Mouse (Mus musculus) lung, postnatal 0 days (tissue): Measurements from ENCODE around the gene Csrnp1. TPM values are rescaled to one million over a fixed set of nuclear protein-coding genes. Genes with fewer than 3 reads are reported as not detected.
A peak's percentile ranks its signal among the peaks of the same experiment; 100 is the strongest.

ENCODE experiments used
- ATAC-seq: fragments of 200-750 bp; cut with Nextera tagmentation; 2 replicates; pipeline ENCODE4 v1.8.0; 2017; ENCODE audit warnings: moderate library complexity
- DNase-seq: peaks from one replicate; pipeline ENCODE4 v3.0.0-alpha.2; 2016; ENCODE audit warnings: low spot score
- H3K27ac ChIP-seq: fragments of 300-500 bp; sonication (generic); 2 replicates; pipeline ENCODE4 v1.5.1; 2014; ENCODE audit warnings: antibody characterized with exemption, mild to moderate bottlenecking, low read length, mixed read lengths
- H3K27me3 ChIP-seq: fragments of 300-500 bp; sonication (generic); replicated peaks from 2 replicates; pipeline ENCODE4 v1.6.1; 2014; ENCODE audit warnings: low read length, mixed read lengths; ENCODE audit not compliant: insufficient read depth
- H3K36me3 ChIP-seq: fragments of 300-500 bp; sonication (generic); 2 replicates; pipeline ENCODE4 v1.6.1; 2014; ENCODE audit warnings: low read length, mixed read lengths; ENCODE audit not compliant: insufficient read depth
- H3K4me1 ChIP-seq: fragments of 300-500 bp; sonication (generic); 2 replicates; pipeline ENCODE4 v1.6.1; 2014; ENCODE audit warnings: antibody characterized with exemption, low read depth, low read length, mixed read lengths; ENCODE audit not compliant: insufficient read depth
- H3K4me2 ChIP-seq: fragments of 300-500 bp; sonication (generic); replicated peaks from 2 replicates; pipeline ENCODE4 v1.6.1; 2014; ENCODE audit warnings: low read depth, mild to moderate bottlenecking, low read length, moderate library complexity, mixed read lengths
- H3K4me3 ChIP-seq: fragments of 300-500 bp; sonication (generic); 2 replicates; pipeline ENCODE4 v1.5.1; 2014; ENCODE audit warnings: low read depth, low read length
- H3K9ac ChIP-seq: fragments of 300-500 bp; sonication (generic); replicated peaks from 2 replicates; pipeline ENCODE4 v1.6.1; 2014; ENCODE audit warnings: low read depth, mild to moderate bottlenecking
- H3K9me3 ChIP-seq: fragments of 300-500 bp; sonication (generic); 2 replicates; pipeline ENCODE4 v1.6.1; 2016; ENCODE audit warnings: low read length, mixed read lengths
- CTCF ChIP-seq: IDR thresholded peaks from 2 replicates; pipeline ENCODE4 v1.5.1; 2016; ENCODE audit warnings: antibody characterized with exemption, mild to moderate bottlenecking
- EP300 ChIP-seq: IDR thresholded peaks from 2 replicates; pipeline ENCODE4 v1.6.1; 2016; ENCODE audit warnings: antibody characterized with exemption, mild to moderate bottlenecking, control low read depth
- WGBS: fragments of 180-500 bp; shearing (Covaris S2); extraction: QIAGEN DNeasy Blood & Tissue Kit; methylation state at CpG from one replicate; pipeline ENCODE4 v1.1.7; 2014; 5-methylcytosine and 5-hydroxymethylcytosine counted together
- polyA plus RNA-seq: library from polyadenylated mRNA; unstranded; fragments of >200 nt; fragmentation: Nextera tagmentation; extraction: Ambion mirVana; gene quantifications from 2 replicates; pipeline ENCODE4 v1.2.1, GENCODE M21; 2015

Gene Csrnp1
- polyA plus RNA-seq, 1 experiment from 2014 or later = 9.4 TPM

DNA sequence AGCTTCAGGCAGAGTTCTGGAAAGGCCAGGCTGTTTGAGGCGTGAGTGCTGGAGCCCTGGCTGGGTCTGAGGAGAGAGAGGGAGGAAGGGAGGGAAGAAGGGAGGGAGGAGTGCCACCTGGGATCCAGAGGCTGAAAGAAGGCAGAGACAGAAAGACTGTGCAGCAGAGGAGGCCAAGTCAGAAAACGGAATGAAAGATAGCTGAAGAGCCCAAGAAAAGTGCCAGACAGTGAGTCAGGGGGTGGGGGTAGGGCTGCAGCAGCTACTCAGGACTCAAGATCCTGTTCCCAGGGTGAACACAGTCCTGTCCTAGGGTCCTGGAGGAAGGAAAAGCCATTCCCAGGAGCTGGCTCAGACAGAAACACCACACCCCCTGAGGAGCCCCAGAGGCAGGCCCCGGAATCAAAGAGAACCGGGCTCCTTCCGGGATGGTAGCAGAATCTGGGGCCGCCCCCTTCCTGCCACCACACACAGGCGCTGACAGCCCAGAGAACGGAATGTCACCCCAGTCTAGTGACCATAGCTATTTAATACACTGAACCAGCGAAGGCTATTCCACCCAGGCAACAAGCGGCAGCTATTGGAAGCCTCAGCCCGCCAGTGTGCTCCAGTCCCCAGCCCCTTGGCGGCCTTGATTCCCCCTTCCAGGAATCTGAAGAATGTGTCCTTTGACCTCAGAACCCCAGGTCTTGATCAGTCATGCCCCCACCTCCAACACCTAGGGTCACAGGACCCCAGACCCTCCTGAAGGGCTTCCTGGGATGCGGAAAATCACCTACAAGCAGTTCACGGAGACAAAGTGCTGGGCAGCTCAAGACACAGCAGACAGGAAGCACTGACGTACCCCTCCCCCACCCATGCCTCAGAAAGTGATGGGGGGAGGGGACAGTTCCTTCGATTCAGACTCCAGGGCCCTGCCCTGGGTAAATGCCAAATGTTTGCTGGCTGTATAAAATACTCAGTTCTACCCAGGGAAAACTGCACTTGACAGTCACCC lies 3.0 kb downstream of the Csrnp1 start:
- Histone ChIP-seq H3K9ac (peak overlapping the region; percentile 97), H3K4me3 (peak overlapping the region; percentile 93), H3K9me3 (no peaks in the 10 kb centered on the region), H3K27ac (peak overlapping the region; percentile 98), H3K36me3 (peaks cover 4% of the 10 kb centered on the region; the same call in 1 of the 2 replicates), H3K4me2 (peak overlapping the region; percentile 80), H3K27me3 (no peaks in the 10 kb centered on the region), H3K4me1 (peaks cover 32% of the 10 kb centered on the region)
- DNase-seq (peak; percentile 91), ATAC-seq (peak; percentile 61)
- WGBS = 0% methylated on average over 14 of the region's 16 CpGs
- peak; percentile 53 for TF ChIP-seq EP300
- TF ChIP-seq CTCF = peak; percentile 18; the same call in 1 of the 2 replicates

DNA sequence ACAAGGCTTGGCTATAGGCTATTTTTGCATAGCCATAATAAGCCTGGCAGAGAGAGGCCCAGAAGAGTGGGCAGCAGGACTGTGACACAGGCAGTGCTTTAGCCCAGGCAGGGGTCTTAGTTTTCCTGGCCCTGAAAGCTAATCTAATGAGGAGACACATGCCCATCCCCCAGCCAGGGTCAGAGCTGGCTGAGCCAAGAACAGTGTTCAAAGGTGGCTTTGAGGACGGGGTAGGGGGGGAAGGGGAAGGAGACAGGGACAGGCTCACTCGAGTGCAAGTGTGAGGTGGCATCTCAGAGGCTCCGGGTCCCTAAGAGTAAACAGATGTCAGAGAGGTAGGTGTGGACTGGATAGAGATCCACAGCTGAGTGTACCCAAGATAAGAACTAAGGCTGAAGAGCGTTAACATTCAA lies 3.7 kb downstream of the Csrnp1 start:
- no peak for TF ChIP-seq EP300
- H3K4me3 ChIP-seq = peak overlapping the region; percentile 93
- WGBS = 3% methylated on average over 4 of the region's 4 CpGs
- H3K27me3 ChIP-seq = no peaks in the 10 kb centered on the region
- ATAC-seq = peak; percentile 1; the same call in 1 of the 2 replicates
- H3K36me3 ChIP-seq = peaks cover 4% of the 10 kb centered on the region; the same call in 1 of the 2 replicates
- no peaks in the 10 kb centered on the region for H3K9me3 ChIP-seq
- H3K4me2 ChIP-seq = peak overlapping the region; percentile 80
- H3K4me1 ChIP-seq = peaks cover 33% of the 10 kb centered on the region
- no peak for DNase-seq
- 0 out of 2 replicates have a peak overlapping the region, but pooled peaks have one; percentile 97 for H3K9ac ChIP-seq
- H3K27ac ChIP-seq = peak overlapping the region; percentile 98

- no peak overlapping the region for H3K27ac ChIP-seq
- H3K4me1 ChIP-seq = peaks cover 33% of the 10 kb centered on the region
- TF ChIP-seq CTCF (no peak), EP300 (no peak)
- peak overlapping the region; percentile 14; the same call in 1 of the 2 replicates for H3K4me2 ChIP-seq
- H3K9ac ChIP-seq = no peak overlapping the region
- ATAC-seq (no peak), DNase-seq (no peak)
- H3K36me3 ChIP-seq = peaks cover 4% of the 10 kb centered on the region; the same call in 1 of the 2 replicates
- no peak overlapping the region for H3K4me3 ChIP-seq
- 43% methylated on average over 2 of the region's 2 CpGs for WGBS
- no peaks in the 10 kb centered on the region for H3K9me3 ChIP-seq
- no peaks in the 10 kb centered on the region for H3K27me3 ChIP-seq
Measured at GRCm38 (mm10) chr9:119979749-119980148, 4.7 kb downstream of the Csrnp1 start.

GRCm38 (mm10) chr9:119978811-119979441 lies 5.5 kb downstream of the Csrnp1 start:
- no peak overlapping the region for H3K27ac ChIP-seq

GRCm38 (mm10) chr9:119978151-119978810 lies 6.2 kb downstream of the Csrnp1 start:
- DNase-seq = no peak
- peaks cover 14% of the 10 kb centered on the region; the same call in 1 of the 2 replicates for H3K36me3 ChIP-seq
- no peak overlapping the region for H3K9ac ChIP-seq
- no peaks in the 10 kb centered on the region for H3K9me3 ChIP-seq
- H3K27ac ChIP-seq = no peak overlapping the region
- TF ChIP-seq CTCF = no peak
- TF ChIP-seq EP300 = no peak
- no peak overlapping the region for H3K4me3 ChIP-seq
- 37% methylated on average over 9 of the region's 9 CpGs for WGBS
- peaks cover 29% of the 10 kb centered on the region for H3K4me1 ChIP-seq
- peak overlapping the region; percentile 27 for H3K4me2 ChIP-seq
- H3K27me3 ChIP-seq = no peaks in the 10 kb centered on the region
- no peak for ATAC-seq

More at GRCm38 (mm10) chr9:119978811-119979441, 5.5 kb downstream of the Csrnp1 start:
- ATAC-seq (no peak), DNase-seq (no peak)
- Histone ChIP-seq H3K36me3 (peaks cover 7% of the 10 kb centered on the region; the same call in 1 of the 2 replicates), H3K9me3 (no peaks in the 10 kb centered on the region), H3K9ac (no peak overlapping the region), H3K27me3 (no peaks in the 10 kb centered on the region), H3K4me3 (no peak overlapping the region), H3K4me2 (peak overlapping the region; percentile 27), H3K4me1 (peaks cover 29% of the 10 kb centered on the region)
- WGBS = 69% methylated on average over 6 of the region's 6 CpGs
- no peak for TF ChIP-seq CTCF
- no peak for TF ChIP-seq EP300
